Mouse (Mus musculus) kidney, adult 2 months (tissue): ENCODE data around the gene Tarbp1. TPM values are rescaled to one million over a fixed set of nuclear protein-coding genes. Genes with fewer than 3 reads are reported as not detected.
"Not testable (repeated sequence)": the region's sequence is repeated elsewhere in the genome, so short reads cannot be mapped to it uniquely, and the experiment has no call there.

Source experiments
- DNase-seq: peaks from one replicate; pipeline ENCODE4 v3.0.0; 2021
- H3K27ac ChIP-seq: fragments of 200-500 bp; 2 replicates; pipeline ENCODE4 v1.5.1; 2012; ENCODE audit warnings: low read depth, low read length, control low read depth, inconsistent platforms; ENCODE audit not compliant: insufficient read depth
- H3K27me3 ChIP-seq: fragments of 200-500 bp; replicated peaks from 2 replicates; pipeline ENCODE4 v1.6.1; 2012; ENCODE audit warnings: mild to moderate bottlenecking, moderate library complexity, low read length, inconsistent platforms; ENCODE audit not compliant: control insufficient read depth, insufficient read depth
- H3K36me3 ChIP-seq: fragments of 200-500 bp; 2 replicates; pipeline ENCODE4 v1.6.1; 2012; ENCODE audit warnings: mild to moderate bottlenecking, moderate library complexity, low read length, inconsistent platforms; ENCODE audit not compliant: control insufficient read depth, insufficient read depth
- H3K4me1 ChIP-seq: fragments of 200-500 bp; 2 replicates; pipeline ENCODE4 v1.6.1; 2011; ENCODE audit warnings: low read length; ENCODE audit not compliant: control insufficient read depth, insufficient read depth
- H3K4me3 ChIP-seq: fragments of 200-500 bp; 2 replicates; pipeline ENCODE4 v1.5.1; 2011; ENCODE audit warnings: mild to moderate bottlenecking, low read depth, low read length, control low read depth; ENCODE audit not compliant: insufficient read depth
- CTCF ChIP-seq: fragments of 200-500 bp; conservative IDR thresholded peaks from 2 replicates; pipeline ENCODE4 v1.5.1; 2011; ENCODE audit warnings: low read depth, mild to moderate bottlenecking, control low read depth, low read length, moderate library complexity, mixed read lengths; ENCODE audit not compliant: insufficient read depth, insufficient read length
- POLR2A ChIP-seq: fragments of 200-500 bp; IDR thresholded peaks from one replicate; pipeline ENCODE4 v1.6.1; 2011; ENCODE audit warnings: low read depth, low read length, control low read depth
- WGBS: fragments of 180-500 bp; shearing (Covaris S2); methylation state at CpG from one replicate; pipeline ENCODE4 v1.1.7; 2018; 5-methylcytosine and 5-hydroxymethylcytosine counted together
- polyA plus RNA-seq: library from polyadenylated mRNA; depleted of rRNA; stranded (reverse); fragments of >200 nt; gene quantifications from 2 replicates; pipeline ENCODE4 v1.2.3, GENCODE M21; 2012

The Tarbp1 gene
- polyA plus RNA-seq, 1 experiment, result 2.7 TPM

DNA sequence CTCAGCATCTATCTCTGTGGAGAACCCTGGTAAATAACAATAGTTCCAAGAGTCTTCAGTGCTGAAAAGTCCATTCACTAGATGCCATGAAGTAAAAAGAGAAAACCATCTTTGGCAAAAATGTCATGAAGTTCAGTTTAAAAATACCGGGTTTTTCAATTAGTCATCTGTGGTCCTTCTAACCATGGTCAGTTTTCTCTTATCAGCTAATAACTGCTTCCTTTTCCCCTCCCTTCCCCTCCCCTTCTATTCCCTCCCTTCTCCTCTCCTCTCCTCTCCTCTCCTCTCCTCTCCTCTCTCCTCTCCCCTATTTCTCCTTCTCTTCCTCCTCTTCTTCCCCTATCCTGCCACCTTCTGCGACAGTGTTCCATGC lies 7.5 kb upstream of the Tarbp1 start:
- Histone ChIP-seq H3K27ac (no peak overlapping the region), H3K4me1 (no peaks in the 10 kb centered on the region), H3K4me3 (no peak overlapping the region), H3K36me3 (no peaks in the 10 kb centered on the region), H3K27me3 (no peaks in the 10 kb centered on the region)
- 57% methylated on average over 2 of the region's 2 CpGs for WGBS
- TF ChIP-seq CTCF (no peak), POLR2A (no peak)
- DNase-seq, result no peak

DNA sequence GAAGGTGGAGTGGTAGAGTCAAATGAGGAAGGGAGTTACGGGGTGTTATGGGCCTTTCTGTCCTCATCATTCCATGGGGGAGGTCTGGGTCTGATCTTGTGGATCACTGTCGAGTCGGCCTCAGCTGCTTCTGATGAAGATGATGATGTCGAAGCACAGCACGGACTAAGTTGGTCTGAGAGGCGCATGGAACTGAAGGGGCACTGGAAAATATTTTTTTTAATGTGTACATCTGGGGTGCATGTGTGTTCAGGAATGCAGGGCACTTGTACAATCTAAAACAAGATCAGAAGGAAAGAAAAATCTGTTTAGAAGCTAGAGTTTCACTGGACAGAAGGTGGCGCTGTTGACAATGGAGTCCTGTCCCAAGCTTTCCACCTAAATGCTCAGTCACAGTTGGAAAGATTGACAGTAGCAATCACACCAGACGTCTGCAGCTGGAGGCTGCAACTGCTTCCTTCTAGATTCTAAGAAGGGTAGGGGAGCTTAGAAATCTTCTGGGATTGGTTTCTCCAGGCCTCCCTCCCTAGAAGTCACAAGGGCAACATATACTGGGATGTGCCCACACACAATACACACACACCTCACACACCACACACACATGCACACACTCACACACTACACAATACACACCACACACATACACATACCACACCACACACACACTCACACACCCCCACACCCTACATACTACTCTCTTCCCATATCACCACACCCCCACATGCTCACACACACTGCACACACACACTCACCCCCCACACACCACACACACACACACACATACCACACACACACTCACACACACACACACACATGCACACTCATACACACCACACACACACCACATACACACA lies 6.9 kb upstream of the Tarbp1 start:
- peak; percentile 74 for DNase-seq
- H3K36me3 ChIP-seq, result no peaks in the 10 kb centered on the region
- no peaks in the 10 kb centered on the region for H3K27me3 ChIP-seq
- H3K4me1 ChIP-seq, result no peaks in the 10 kb centered on the region
- H3K27ac ChIP-seq, result no peak overlapping the region
- TF ChIP-seq CTCF, result peak; percentile 53
- TF ChIP-seq POLR2A, result no peak
- H3K4me3 ChIP-seq, result no peak overlapping the region
- WGBS, result 40% methylated on average over 8 of the region's 8 CpGs

DNA sequence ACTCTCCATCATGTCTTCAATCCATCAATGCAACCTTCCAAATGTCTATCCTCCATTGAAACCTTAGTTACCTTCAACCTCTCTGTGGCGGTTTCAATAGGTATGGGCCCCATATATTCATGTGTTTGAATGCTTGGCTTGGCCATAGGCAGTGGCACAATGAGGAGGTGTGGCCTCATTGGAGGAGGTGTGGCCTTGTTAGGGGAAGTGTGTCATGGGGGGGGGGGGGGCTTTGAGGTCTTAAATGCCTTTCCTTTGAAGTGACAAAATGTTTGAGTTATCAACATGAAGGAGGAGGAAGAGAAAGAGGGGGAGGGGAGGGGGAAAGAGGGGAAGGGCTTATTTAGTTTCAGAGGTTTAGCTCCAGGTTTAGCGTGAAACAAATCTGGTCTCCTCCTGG lies 5.5 kb upstream of the Tarbp1 start:
- Histone ChIP-seq H3K36me3 (no peaks in the 10 kb centered on the region), H3K27ac (no peak overlapping the region), H3K4me3 (no peak overlapping the region), H3K27me3 (no peaks in the 10 kb centered on the region), H3K4me1 (no peaks in the 10 kb centered on the region)
- DNase-seq, result no peak
- 91% methylated on average over 2 of the region's 2 CpGs for WGBS
- TF ChIP-seq POLR2A (no peak), CTCF (no peak)

DNA sequence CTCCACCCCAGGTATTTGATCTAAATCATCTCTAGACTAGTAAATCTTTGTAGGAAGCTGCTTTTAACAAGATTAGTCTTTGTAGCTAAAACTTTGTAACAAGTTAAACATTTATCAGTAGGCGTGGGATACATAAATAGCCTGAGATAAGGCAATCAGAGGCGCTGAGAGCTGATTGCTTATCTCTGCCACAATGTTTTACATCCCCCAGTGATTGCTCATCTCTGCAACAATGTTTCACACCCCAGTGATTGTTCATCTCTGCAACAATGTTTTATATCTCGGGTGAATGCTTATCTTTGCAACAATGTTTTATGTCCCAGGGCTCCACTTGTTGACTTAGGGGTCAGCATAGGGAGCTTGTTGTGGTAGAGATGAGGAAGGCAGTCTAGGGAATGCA lies 3.8 kb upstream of the Tarbp1 start:
- H3K27ac ChIP-seq, result no peak overlapping the region
- peaks cover 1% of the 10 kb centered on the region; the same call in 1 of the 2 replicates for H3K4me1 ChIP-seq
- DNase-seq, result no peak
- TF ChIP-seq CTCF (no peak), POLR2A (no peak)
- H3K27me3 ChIP-seq, result no peaks in the 10 kb centered on the region
- 43% methylated on average over 3 of the region's 3 CpGs for WGBS
- no peak overlapping the region for H3K4me3 ChIP-seq
- no peaks in the 10 kb centered on the region for H3K36me3 ChIP-seq

DNA sequence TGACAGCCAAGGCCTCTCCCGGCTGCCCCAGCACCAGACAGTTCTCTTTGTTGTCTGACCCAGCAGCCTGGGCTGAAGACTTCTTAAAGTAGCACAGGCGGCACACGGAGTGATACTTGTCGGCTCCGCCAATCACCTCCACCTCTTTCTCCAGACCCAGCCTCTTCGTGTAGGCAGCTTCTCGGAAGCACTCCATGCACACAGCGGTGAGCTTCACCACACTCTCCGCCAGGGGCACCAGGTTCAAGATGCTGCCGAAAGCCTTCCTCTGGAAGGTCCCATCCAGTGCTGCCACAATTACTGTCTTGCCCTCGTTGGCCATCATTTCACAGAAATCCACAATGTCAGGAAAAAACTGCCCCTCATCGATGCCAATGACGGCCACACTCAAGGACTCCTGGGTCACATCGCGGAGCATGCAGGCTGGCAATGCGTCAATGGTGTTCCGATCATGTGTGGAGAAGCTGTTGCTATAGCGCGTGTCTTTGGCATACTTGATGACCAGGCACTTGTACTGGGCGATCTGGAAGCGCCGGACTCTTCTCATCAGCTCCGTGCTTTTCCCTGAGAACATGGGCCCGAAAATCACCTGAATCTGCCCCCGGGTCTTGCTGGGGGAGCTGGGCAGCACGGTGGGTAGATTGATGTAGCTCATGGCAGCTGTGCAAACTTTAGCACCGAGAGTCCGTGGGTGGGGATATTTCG lies 1.4 kb upstream of the Tarbp1 start:
- H3K4me1 ChIP-seq, result not testable (repeated sequence)

DNA sequence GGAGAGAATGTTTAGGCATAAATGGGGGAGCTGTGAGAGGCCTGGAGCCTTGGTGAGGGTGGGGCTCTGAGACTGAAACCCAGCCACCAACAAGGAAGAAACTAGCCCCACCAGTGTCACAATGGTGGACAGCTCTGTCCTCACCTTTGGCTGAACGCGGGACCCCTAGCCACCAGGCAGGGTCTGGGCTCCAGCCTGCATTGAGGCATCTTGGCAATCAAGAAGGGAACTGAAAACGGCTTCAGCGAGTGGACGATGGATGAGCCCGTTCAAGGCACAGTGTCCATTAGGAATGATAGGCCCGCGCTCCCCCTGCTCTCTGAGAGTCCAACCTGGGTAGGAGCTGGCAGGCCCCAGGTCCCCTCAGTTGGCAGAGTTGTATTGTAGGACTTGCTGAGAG lies 873 bp upstream of the Tarbp1 start:
- H3K4me1 ChIP-seq, DNase-seq, H3K27ac ChIP-seq, H3K36me3 ChIP-seq, H3K4me3 ChIP-seq, H3K27me3 ChIP-seq: not testable (repeated sequence)
- 74% methylated on average over 8 of the region's 8 CpGs for WGBS

More for the DNA sequence above, 1.4 kb upstream of the Tarbp1 start:
- not testable (repeated sequence) for H3K4me3 ChIP-seq, H3K36me3 ChIP-seq, H3K27me3 ChIP-seq, H3K27ac ChIP-seq
- DNase-seq, result peak; percentile 24
- WGBS, result 59% methylated on average over 29 of the region's 29 CpGs

DNA sequence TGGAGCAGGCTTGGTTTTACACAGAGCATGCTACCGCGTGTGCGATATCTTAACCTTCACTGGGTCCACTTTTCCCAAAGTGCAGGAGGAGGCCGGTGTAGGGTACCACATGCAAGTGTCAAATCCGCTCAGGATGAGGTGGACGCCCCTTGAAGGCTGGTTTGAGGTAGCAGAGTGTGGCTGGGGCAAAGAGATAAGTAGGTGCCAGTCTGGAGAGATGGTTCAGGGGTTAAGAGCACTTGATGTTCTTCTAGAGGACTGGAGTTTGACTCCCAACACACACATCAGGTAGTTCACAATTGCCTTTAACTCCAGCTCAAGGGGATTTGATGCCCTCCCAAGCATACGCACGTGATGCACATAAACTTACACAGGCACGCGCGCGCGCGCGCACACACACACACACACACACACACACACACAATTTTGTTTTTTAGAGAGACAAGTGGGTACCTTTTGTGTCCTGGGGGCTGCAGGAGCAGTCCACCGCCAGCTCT lies 1.0 kb downstream of the Tarbp1 start:
- no peak overlapping the region for H3K27ac ChIP-seq
- DNase-seq, result no peak
- WGBS, result 12% methylated on average over 16 of the region's 16 CpGs
- peaks cover 7% of the 10 kb centered on the region; the same call in 1 of the 2 replicates for H3K4me1 ChIP-seq
- H3K27me3 ChIP-seq, result no peaks in the 10 kb centered on the region
- H3K4me3 ChIP-seq, result peak overlapping the region; percentile 88
- no peaks in the 10 kb centered on the region; the same call in 1 of the 2 replicates for H3K36me3 ChIP-seq
- TF ChIP-seq POLR2A (no peak), CTCF (no peak)
